Mouse (Mus musculus) granulocyte monocyte progenitor cell, adult 5-6 weeks (primary cell): ENCODE measurements around the gene Nkain4. TPM values are rescaled to one million over a fixed set of nuclear protein-coding genes. Genes with fewer than 3 reads are reported as not detected.

Source experiments
- ATAC-seq: replicated peaks from 2 replicates; pipeline ENCODE4 v1.8.0; 2016; ENCODE audit warnings: mild to moderate bottlenecking, moderate TSS enrichment, inconsistent platforms; ENCODE audit not compliant: poor library complexity, severe bottlenecking
- total RNA-seq, 2 experiments: library from RNA; stranded (forward) in 1 of 2; stranded (reverse) in 1 of 2; fragments of 200-712, 200-1000 nt in 1 of 2; fragments of >200 nt in 1 of 2; fragmentation: Nextera tagmentation in 1 of 2; gene quantifications; 2 replicates each; pipeline ENCODE4 v1.2.3; 2014 to 2017

Gene Nkain4
- total RNA-seq, 2 experiments from 2014 or later = not detected

DNA sequence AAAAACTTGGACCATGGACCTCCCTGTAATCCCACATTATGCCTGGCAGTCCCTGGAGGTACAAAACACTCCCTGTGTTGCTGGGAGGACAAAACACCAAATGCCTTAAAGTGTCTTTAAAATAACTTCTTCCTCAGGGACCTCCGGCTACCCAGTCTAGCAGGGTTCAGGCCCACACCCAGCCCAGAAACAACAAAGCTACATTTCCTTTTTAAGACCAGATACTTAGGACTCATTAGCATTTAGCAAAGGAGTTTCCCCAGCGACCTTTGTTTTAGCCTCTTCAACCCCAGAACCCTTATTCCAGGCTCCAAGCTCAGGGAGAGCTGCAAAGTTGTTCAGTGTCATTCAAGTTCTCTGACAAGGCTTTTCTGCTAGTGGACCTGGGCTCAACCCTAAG lies 861 bp downstream of the Nkain4 start:
- ATAC-seq = no peak

DNA sequence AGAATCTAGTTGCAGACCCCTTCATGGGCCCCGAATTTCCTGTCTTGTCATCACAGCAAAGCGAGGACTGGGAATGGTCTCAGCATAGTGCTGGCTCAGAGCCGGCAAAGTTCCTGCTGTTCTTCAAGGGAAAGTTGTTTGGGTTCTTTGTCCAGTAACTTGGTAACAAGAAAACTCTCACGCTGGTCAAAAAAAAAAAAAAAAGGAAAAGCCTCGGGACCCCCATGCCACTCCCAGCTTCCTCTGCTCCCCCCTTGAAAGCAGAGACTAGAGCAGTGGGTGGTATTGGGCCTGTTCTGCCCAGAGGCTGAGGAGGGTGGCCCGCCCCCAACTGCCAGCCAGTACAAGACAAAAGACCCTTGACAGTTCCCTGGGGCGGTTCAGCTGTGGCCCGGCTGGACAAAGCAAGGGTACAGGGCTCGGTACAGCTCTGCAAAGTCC lies 1.7 kb downstream of the Nkain4 start:
- ATAC-seq = no peak

DNA sequence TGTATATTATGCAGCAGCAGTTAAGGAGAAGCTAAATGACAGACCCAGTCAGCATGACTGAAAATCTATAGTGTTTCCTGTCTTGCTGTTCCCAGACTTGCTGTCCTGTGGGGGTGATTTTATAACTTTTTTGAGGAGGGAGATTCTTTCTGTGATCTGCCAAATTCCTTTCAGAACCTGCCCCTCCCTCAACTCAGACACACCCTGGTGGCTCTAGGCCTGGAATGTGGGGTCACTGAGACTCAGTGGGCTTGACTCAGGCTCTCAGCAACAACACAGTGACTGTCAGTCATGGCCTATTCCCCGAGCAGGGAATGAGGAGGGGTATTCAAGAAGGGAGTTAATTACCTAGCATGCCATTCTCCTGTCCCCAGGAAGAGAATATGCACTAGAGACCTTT lies 4.6 kb downstream of the Nkain4 start:
- no peak for ATAC-seq

DNA sequence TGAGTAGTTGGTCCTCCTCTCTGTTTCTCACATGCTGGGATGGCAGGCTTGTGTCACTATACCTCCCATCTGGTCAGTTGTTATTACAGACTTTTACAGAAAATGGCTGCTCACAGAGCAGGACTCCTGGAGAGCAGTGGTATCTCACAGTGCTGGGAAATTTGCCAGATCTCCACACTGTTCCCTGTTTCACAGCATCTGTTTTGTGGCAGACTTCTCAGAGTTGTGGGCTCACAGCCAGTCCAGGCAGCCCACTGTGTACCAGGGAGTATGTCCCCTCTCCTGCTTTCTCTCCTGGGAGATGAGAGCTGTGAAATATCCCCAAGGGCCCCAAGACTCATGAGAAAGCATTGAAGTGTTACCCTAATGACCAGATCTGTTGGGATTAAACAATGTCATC lies 12.6 kb downstream of the Nkain4 start:
- ATAC-seq = no peak

DNA sequence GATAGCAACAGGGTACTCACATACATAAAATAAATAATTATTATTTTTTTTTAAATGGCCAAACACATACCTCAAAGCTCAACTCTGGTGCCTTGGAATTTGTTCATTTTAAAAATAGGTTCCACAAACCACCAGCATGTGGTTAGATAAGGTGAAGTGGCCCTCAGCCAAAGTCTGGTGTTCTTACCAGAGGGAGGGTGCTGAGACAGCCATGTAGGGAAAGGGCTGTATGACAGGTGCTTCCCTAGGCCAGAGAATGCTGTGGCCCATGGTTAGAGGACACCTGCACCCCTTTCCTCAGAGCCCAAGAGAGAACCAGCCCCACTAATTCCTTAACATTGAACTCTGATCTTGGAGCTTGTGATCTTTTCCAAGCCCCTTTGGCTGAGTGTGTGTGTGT lies 14.3 kb downstream of the Nkain4 start:
- no peak for ATAC-seq

DNA sequence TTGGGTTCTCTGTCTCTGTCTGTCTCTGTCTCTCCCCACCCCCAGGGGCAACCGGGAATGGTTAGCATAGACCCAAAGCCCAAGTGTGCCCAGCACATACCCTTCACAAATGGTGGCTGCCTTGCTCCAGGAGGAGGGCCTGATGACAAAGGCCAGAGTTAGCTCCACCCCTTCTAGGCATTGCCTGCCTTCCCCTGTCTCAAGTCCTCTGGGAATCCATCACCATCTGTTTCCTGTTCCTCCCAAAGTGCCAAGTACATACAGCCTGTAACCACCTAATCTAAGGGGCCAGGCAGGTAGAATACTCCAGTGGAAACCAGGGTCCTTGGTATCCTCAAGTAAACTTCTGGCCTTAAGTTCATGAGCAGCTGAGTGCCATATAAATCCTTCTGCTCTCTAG lies 22.1 kb downstream of the Nkain4 start:
- no peak for ATAC-seq

DNA sequence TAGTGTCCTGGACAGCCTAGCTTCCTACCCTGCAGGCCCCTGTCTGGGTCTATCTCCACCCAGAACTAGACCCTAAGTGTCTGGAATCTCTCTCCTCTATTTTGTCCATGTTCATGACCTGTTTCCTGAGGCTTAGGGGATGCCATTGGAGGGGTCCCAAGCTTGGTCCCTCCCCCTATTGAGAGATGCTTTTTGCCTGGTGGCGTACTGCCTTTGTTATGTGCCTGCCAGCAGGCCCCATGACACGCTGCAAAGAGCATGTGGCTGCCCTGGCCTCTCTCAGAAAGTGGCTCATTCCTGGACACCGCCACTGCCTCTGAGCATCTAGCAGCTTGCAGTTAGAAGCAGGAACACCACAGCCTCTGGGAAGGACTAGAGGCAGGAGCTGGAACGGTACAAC lies 25.8 kb downstream of the Nkain4 start, which contains the start of gene Birc7:
Gene Birc7 (plus strand): TSS at position 301 of the 400 bp plus-strand sequence.
- no peak for ATAC-seq

DNA sequence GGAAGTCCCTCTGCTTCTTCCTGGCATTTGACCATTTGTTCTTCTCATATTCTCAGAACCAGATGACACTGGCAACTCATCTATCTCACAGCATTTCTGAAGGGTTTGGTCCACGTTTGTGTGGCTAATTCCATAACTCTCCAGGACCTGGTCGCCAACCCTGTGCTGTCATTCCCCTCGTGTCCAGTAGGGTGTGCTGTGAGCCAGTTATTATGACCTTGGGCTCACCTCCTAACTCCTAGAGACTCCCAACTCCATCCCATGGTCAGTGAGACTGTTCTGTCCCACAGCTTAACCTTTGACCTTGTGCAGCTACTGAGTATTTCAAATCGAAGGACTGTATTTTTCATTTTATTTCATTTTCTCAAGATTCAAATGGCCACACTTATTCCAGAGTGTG lies 29.3 kb downstream of the Nkain4 start:
- peak; percentile 66 for ATAC-seq

DNA sequence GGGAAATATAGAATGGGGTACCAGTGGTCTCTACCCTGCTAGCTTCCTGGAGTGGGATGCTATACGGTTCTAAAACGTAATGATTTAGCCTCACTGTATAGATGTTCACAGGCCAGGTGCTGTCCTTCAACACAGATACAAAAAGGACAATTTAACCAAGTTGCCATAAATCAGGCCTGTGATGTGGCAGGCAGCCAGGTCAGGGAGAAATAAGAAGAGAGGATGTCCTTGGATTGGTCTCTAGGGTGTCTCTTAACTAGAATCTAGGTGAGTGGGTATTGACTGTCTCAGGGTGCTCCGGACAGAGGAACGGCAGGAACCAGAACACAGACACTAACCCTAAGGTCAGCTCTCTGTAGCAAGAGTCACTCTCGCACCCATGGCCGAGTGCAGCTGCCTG lies 31.8 kb downstream of the Nkain4 start:
- no peak for ATAC-seq

DNA sequence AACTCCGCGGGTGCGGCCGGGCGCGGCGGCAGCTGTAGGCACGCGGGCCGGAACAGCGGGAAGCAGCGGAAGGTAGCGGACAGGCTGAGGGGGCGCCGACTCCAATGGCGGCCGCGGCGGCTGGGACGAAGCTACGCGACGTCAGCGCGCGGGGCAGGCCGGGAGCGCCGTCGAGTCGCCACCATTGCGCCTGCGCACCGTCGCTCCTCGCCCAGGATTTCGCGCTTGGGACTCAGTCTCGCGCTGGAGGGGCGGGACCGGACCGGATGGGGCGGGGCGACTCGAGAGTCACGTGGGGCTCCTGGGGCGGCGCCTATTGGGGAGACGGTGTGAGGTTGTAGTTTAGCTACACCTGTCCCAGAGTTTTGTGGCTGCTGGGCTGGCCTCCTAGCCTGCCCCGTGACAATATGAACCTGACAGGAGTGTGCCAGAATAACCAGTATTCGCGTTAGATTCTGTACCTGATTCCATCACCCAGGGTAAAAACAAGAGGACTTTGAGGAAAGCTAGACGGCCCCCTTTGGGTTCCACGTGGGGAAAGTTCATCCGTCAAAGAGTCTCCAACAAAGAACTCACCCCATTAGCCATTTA lies 33.6 kb downstream of the Nkain4 start, which contains the start of gene Ythdf1:
Gene Ythdf1 (minus strand): TSS at position 140 of the 591 bp plus-strand sequence.
- peak; percentile 81 for ATAC-seq

DNA sequence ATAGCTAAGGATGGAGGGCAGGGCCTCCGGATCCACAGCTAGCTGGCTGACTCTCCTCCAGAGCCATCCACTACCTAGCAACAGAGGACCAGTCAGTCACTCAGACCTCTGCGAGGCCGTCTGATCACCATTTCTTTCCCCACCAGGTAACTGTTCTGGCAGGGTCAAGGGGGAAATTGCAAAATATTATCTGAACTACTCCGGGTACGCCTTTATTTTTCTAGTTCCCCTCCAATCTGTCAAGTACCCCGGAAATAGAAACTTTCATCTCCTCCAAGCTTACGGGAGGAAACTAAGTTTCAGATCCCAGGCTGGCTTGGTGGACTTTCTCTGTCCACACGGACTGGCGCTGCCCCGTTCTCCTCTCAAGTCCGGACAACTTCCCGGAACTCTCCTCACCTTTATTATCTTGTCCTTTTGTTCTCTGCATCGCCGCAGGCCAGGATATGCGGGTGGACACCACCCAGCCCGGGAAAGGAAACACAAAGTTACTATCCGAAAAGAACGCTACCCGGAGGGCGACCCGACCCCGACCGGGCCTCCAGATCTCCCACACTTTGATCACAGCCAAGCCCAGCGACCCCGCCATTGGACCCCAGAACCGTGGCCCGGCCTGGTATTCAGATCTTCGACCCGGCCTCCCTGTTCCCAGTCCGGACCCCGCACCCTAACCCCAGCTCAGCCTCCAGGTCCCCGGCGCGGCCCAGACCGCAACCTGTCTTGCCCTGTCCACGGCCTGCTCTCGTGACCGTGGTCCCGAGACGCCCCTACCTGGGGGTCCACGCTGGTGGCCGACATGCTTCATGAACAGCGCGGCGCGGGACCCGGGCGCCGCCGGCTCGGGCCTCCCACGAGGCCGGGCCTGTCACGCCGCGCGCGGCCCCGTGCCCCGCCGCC lies 34.3 kb downstream of the Nkain4 start:
- ATAC-seq = peak; percentile 54

DNA sequence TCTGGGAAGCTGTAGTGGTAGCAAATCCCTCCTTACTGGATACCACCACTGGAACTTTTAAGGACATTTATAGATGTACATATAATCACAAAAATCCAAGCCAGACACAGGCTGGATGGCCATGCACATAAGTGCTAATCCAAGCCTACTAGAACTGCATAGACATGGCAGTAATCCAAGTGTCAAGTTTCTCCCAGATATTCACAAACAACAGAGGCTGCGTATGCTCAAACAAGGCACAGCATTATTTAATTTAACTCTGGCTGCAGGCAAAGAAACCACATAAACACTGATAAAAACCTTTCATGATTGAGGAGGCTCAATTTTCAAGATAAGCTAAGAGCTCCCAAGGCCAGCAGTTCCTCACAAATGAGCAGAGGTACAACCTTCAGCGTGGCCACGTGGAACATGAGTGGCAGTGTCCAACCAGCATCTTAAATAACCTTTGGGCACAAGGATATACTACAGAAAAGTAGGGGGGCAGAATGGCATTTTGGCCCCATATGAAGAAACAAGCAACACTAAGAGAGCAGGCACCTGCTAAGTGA lies 38.5 kb downstream of the Nkain4 start:
- ATAC-seq = no peak

DNA sequence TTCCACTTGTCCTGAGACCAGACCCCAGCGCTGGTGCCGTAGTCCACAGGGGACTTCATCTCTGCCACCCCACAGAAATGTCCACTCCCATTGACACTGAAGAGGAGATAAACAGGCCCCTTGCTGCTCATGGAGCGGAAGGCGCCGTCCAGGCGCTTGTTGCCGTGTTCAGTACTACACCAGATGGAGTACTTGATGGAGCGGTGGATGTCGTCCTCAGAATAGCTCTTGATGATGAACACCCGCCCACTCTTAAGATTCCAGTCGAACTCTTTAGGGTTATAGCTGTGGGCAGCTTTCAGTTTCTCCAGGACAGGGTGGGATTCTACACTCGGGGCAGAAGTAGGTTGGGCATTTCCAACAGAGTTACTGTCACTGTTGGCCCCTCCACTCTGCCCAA lies 43.6 kb downstream of the Nkain4 start:
- no peak for ATAC-seq

DNA sequence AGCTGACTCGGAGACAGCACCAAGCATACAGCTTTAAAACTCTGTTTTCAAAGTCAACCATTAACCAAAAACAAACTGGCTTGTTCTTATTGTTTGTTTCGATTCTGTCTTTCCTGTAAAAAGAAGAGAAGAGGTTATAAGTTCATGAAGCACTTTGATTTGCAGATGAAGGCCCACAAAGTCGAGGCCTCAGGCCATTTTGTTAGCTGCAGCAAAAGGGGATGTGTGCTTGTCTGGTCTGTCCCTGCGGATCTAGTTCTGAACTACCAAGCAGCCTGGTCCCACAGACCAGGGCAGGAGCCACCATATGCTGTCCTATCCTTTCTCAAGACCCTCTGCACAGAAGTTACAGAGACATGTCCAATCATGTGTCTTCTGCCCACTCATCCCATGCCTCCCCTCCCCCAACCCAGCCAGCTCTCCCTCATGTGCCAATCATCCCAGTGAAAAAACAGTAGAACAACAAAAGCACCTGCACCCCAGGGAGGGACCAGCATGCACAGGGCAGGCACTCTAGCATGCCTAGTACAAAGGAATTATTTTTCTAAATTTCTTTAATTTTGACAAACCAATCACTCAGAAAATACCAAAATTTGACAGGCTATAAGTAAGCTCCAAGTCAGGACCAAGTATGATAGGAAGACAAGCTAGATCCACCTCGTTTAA lies 48.8 kb downstream of the Nkain4 start:
- no peak for ATAC-seq

DNA sequence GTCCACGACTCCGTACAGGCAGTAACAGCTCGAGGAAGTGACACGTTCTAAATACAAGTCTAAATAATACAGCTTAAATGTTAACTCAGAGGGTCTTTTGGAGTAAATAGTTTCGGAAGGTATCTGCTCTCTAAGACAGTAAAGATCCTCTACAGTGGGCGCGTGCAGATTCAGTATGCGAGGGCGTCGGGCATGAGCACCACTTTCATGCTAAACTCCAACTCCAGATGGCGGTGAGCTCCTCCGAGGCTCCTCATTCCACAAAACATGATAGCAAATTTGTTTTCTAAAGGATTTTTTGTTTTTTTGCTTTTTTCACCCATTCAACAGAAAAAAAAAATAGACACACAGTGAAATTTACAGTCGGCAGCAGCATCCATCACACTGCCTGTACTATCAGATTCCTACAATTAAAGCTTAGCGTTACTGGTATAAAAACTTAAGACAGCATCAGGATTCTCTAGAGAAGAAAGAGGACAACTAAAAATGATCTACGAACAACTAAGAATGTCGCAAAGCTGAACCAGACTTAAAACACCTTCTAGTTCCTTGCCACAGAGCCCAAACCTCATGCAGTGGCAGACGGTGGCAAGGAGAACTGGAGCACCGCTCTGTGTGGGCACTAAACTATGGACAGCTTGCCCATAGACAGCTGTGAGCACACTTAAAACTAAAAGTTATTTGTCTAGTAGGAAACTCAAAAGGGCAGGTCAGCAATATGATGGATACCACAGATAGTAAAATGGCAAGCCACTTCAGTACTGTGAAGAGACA lies 49.9 kb downstream of the Nkain4 start:
- no peak for ATAC-seq

DNA sequence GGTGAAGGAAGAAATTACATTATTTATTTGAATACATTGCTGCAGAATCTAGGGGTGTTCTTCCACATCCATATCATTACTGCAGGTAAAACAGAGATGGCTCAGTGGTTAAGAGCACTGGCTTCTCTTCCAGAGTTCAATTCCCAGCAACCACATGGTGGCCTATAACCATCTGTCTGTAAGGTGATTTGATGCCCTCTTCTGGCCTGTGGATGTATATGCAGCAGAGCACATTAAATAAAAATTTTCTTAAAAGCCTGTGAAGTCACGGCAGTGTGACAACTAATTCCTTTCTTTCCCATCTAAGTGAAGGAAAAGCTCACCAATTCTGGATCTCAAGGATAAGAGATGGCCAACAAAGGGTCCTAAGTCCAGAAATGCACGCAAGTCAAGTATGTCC lies 52.4 kb downstream of the Nkain4 start:
- peak; percentile 75; the same call in 1 of the 2 replicates for ATAC-seq

DNA sequence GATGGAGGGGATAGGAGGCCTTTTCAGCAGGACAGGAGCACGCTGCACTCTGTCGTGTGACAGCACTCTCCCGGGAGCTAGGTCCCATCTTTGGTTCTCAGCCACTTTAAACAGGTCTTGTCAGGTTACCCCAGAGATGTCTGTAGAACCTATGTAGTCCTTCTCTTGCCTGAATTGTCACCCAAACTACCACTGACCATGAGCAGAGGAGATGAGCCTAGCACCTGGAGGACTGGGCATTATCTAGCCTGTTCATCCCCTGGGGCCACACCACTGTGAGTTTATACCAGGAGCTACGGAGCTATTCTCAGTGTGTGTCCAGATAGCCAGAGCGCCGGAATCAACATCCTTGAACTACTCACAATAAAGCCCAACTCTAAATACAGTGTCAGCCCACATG lies 56.6 kb downstream of the Nkain4 start:
- no peak for ATAC-seq

DNA sequence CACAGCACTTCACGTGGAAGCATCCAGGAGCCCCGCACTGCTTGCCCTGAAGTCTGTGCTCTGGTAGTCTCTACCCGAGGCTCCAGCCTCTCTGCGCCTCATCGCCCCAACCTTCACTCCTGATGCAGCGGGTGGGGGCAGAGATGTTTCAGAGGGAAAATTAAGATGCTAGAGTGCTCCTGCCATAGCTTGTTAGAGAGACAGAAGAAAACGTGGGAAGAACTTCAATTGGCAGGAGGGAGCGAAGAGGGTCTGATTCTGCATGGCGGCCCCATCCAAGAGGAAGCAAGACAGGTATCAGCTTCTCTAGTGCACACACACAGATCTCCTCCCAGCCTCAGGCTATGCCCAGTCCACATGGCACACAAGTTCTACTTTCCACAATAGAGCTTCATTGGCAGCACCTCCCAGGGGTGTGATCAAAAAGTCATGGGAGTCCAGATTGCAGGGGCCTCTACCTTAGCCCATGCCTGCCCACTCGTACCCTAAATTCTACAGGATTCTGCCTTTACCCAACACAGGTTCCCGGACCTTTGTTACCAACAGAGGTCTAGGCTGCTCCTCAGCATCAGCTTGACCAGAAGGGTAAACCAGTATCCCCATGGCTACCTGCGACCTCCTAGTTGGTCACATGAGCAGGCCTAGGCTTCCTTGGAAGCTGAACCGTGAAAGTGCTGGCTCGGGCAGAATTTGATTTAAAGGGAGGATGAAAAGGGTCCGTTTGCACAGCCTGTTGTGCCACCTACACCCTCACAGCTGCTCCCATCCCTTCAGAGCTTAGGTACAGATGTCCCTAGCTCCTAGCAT lies 57.5 kb downstream of the Nkain4 start:
- ATAC-seq = no peak

DNA sequence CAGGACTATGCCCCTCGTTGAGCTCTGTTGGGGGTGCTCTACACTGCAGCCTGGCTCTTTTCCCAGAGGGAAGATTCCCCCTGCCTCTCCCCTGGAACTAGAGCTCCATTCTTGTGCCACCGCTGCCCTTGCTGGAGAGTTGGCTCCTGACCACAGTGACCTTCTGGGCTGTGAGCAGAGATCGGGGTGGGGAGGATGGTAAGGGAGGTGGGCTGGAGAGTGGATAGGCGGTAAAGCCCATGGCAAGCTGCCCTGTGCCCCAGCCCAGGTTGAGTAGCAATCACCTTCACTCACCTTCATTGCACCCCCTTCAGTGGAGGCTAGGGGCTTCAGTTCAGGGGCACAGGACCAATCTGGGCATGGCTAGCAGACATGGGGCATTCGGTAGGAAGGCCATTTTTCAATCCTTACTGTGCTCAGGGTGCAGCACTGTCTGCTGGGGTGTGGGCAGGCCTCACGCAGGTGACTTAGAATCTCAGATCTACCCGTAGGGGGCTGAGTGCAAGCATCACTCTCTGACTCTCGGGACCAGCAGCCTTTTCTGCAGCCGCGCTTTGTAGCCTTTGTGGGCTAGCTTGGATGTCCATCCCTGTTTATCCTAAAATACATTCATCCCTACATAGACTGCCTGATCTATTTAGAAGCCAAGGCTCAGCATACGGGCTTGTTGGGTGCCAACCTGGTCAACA lies 58.5 kb downstream of the Nkain4 start:
- no peak for ATAC-seq
